Mouse (Mus musculus): ENCODE data around the gene Rilp. TPM values are rescaled to one million over a fixed set of nuclear protein-coding genes. Genes with fewer than 3 reads are reported as not detected.

Rilp gene
- polyA plus RNA-seq, 2 experiments = 1.6 to 2.0 TPM

DNA sequence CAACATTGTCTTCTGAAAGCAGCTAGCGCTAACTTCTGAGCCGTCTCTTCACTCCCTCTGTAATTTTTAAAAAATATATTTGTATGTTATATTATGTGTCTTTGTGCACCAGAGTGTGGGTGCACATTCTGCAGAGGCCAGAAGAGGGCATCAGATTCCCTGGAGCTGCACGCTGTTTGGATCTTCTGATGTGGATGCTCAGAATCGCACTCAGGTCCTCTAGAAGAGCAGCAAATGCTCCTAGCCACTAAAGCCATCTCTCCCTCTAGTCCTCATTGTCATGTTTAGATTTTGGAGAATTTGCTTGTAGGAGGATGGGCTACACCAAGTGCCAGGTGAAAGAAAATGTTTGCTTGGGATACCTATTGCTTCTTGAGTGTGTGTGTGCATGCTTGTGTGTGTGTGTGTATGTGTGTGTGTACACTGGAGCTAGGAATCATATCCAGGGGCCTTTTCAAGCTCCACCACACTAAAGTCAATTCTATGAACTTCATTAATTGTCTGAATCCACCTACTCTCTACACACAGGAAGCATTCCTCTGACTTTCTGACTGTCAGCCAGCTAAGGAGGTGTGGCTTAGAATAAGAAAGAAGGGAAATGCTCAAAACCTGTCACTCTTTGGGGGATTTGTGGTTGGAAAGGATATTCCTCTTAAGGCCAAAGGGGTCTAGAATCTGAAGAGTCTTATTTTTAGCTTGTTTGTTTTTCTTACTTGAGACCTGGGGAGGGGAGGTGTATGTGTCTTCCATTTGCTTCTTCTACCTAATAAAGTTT, 43.0 kb upstream of the Rilp start:
- H3K4me1 ChIP-seq (replicated peaks; ENCODE audit: control insufficient read depth in 2 of 2, insufficient read depth in 2 of 2, low read length in 1 of 2) = peaks cover 31 to 35% of the 10 kb centered on the region in 2 experiments
- H3K27me3 ChIP-seq (ENCODE audit: control insufficient read depth, insufficient read depth, low read length) = no peaks in the 10 kb centered on the region
- peaks cover 27% of the 10 kb centered on the region for H3K36me3 ChIP-seq (replicated peaks; ENCODE audit: control insufficient read depth, insufficient read depth, low read depth)
- TF ChIP-seq CTCF (IDR thresholded peaks at IDR 0.05; ENCODE audit: low read depth) = peak; percentile 56
- no peak for TF ChIP-seq EP300 (IDR thresholded peaks at IDR 0.05; ENCODE audit: low read depth)
- DNase-seq (ENCODE audit: low read depth in 3 of 3, low spot score in 3 of 3) (no peak), ATAC-seq (ENCODE audit: insufficient read depth) (no peak)
- H3K9ac ChIP-seq (replicated peaks) = peak overlapping the region; percentile 62; the same call in 1 of the 2 replicates
- WGBS (ENCODE audit: insufficient replicate concordance) = 97% methylated on average over 4 of the region's 4 CpGs
- H3K4me2 ChIP-seq (ENCODE audit: low read depth) = peak overlapping the region; percentile 83
- peak overlapping the region; percentile 46 for H3K27ac ChIP-seq
- no peak overlapping the region; a peak in 1 of 4 replicates for H3K4me3 ChIP-seq (ENCODE audit: insufficient read depth in 1 of 2, low read depth in 2 of 2, low read length in 2 of 2)
- H3K9me3 ChIP-seq (ENCODE audit: control insufficient read depth, low read length) = no peaks in the 10 kb centered on the region

DNA sequence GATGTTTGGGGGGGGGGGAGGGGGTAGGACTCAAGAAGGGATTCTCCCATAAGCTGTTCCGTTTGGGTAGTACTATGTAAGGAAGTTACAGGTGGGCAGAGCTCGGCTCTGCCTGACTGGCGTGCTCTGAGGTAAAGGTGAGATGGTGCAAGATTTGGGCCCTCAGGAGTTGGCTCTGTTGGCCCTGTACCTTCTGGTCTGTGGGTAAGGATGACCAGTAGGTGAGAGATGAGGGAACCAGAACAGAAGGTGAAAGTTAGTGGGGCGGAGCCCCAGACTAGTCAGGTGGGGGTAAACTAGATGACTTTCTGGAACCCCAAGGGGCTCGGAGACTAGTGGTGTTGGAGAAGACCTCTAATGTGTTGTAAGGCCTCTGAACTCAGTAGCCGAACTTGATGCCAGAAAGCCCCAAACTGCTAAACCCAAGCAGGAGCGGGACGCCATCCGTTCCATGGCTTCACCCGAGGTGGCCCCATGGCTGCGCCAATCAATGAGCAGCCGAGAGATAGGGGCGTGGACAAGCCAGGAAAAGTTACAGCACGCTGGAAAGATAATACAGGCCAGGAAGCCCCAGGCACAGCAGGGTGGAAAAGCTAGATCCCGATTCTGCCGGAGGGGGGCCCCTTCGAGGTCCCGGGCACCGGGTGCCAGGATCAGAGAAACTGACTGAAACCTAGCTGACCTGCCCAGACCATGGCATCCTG, 42.2 kb upstream of the Rilp start:
- peaks cover 27% of the 10 kb centered on the region for H3K36me3 ChIP-seq (replicated peaks; ENCODE audit: control insufficient read depth, insufficient read depth, low read depth)
- H3K9ac ChIP-seq (replicated peaks) = peak overlapping the region; percentile 62
- H3K27ac ChIP-seq = peak overlapping the region; percentile 46
- TF ChIP-seq CTCF (IDR thresholded peaks at IDR 0.05; ENCODE audit: low read depth) (no peak; the same call in 1 of the 2 replicates), EP300 (IDR thresholded peaks at IDR 0.05; ENCODE audit: low read depth) (no peak)
- peak overlapping the region; percentile 50 to 56 for H3K4me3 ChIP-seq (ENCODE audit: insufficient read depth in 1 of 2, low read depth in 2 of 2, low read length in 2 of 2)
- 16% methylated on average over 19 of the region's 19 CpGs for WGBS (ENCODE audit: insufficient replicate concordance)
- peak; percentile 72 for ATAC-seq (ENCODE audit: insufficient read depth)
- peak in 1 of 3 experiments; percentile 72 for DNase-seq (ENCODE audit: low read depth in 3 of 3, low spot score in 3 of 3)
- H3K9me3 ChIP-seq (ENCODE audit: control insufficient read depth, low read length) = no peaks in the 10 kb centered on the region
- peaks cover 33 to 38% of the 10 kb centered on the region in 2 experiments for H3K4me1 ChIP-seq (replicated peaks; ENCODE audit: control insufficient read depth in 2 of 2, insufficient read depth in 2 of 2, low read length in 1 of 2)
- H3K4me2 ChIP-seq (ENCODE audit: low read depth) = peak overlapping the region; percentile 83
- no peaks in the 10 kb centered on the region for H3K27me3 ChIP-seq (ENCODE audit: control insufficient read depth, insufficient read depth, low read length)

DNA sequence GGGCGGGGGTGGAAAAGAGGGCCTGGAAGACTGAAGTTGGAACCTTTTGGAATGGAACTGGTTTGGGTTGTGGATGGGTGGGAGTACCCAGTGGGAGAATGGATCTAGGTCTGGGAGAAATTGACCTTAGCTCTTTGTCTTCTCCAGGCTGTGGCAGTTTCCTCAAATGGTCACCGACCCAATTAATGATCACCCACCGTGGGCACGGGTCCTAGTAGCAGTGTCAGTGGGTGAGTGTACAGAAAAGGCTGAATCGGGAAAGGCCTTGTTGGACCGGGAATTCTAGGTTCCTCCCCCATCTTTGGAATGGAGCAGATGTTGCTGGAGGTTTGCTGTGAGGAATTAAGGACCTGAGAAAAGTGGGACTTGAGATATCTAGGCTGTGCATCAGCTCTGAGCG, 41.5 kb upstream of the Rilp start:
- Histone ChIP-seq H3K4me1 (replicated peaks; ENCODE audit: control insufficient read depth in 2 of 2, insufficient read depth in 2 of 2, low read length in 1 of 2) (peaks cover 33 to 40% of the 10 kb centered on the region in 2 experiments), H3K9ac (replicated peaks) (peak overlapping the region; percentile 62), H3K36me3 (replicated peaks; ENCODE audit: control insufficient read depth, insufficient read depth, low read depth) (peaks cover 26% of the 10 kb centered on the region), H3K9me3 (ENCODE audit: control insufficient read depth, low read length) (no peaks in the 10 kb centered on the region), H3K27me3 (ENCODE audit: control insufficient read depth, insufficient read depth, low read length) (no peaks in the 10 kb centered on the region), H3K4me2 (ENCODE audit: low read depth) (peak overlapping the region; percentile 83), H3K27ac (no peak overlapping the region), H3K4me3 (ENCODE audit: insufficient read depth in 1 of 2, low read depth in 2 of 2, low read length in 2 of 2) (peak overlapping the region; percentile 50 to 56)
- WGBS (ENCODE audit: insufficient replicate concordance) = 50% methylated on average over 7 of the region's 7 CpGs
- DNase-seq (ENCODE audit: low read depth in 3 of 3, low spot score in 3 of 3) (no peak), ATAC-seq (ENCODE audit: insufficient read depth) (no peak)
- TF ChIP-seq EP300 (IDR thresholded peaks at IDR 0.05; ENCODE audit: low read depth) = no peak
- no peak for TF ChIP-seq CTCF (IDR thresholded peaks at IDR 0.05; ENCODE audit: low read depth)

DNA sequence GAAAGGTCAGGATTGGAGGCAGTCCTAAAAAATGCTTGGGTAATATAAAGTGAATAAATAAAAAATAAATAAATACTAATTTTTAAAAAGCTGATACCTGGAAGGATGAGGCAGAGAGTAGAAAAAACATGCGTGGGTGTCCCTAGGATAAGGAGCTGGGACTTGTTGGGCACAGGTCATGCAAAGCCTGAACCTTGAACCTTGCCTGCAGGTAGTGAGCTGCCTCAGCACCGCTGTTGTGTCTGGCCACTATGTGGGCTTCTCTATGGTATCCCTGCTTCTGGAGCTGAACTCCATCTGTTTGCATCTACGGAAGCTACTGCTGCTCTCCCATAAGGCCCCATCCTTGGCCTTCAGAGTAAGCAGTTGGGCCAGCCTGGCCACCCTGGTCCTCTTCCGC, 40.6 kb upstream of the Rilp start:
- H3K9ac ChIP-seq (replicated peaks) = no peak overlapping the region
- DNase-seq (ENCODE audit: low read depth in 3 of 3, low spot score in 3 of 3) (no peak), ATAC-seq (ENCODE audit: insufficient read depth) (no peak)
- 82% methylated on average over 4 of the region's 4 CpGs for WGBS (ENCODE audit: insufficient replicate concordance)
- peaks cover 30 to 34% of the 10 kb centered on the region in 2 experiments for H3K4me1 ChIP-seq (replicated peaks; ENCODE audit: control insufficient read depth in 2 of 2, insufficient read depth in 2 of 2, low read length in 1 of 2)
- H3K36me3 ChIP-seq (replicated peaks; ENCODE audit: control insufficient read depth, insufficient read depth, low read depth) = peaks cover 22% of the 10 kb centered on the region
- H3K9me3 ChIP-seq (ENCODE audit: control insufficient read depth, low read length) = no peaks in the 10 kb centered on the region
- no peaks in the 10 kb centered on the region for H3K27me3 ChIP-seq (ENCODE audit: control insufficient read depth, insufficient read depth, low read length)
- no peak overlapping the region for H3K4me2 ChIP-seq (ENCODE audit: low read depth)
- no peak overlapping the region for H3K4me3 ChIP-seq (ENCODE audit: insufficient read depth in 1 of 2, low read depth in 2 of 2, low read length in 2 of 2)
- TF ChIP-seq CTCF (IDR thresholded peaks at IDR 0.05; ENCODE audit: low read depth) (no peak), EP300 (IDR thresholded peaks at IDR 0.05; ENCODE audit: low read depth) (no peak)
- H3K27ac ChIP-seq = no peak overlapping the region

DNA sequence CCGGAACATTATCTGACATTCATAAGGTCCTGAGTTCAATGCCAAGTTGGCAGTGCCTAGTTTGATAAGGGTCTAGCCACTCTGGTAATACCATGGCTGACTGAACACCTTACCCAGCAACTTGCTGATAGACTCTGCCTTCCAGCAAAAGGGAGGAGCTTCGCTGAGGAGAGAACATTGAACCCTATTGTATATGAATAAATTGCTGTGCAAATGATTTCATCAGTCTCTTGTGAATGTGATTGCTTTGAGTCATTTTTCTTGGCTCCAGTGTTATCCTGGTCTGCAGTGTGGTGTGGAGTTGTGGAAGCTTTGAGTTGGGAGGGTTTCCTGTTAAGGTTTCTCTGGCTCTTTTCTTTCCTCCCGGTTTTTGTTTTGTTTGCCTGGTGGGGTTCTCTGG, 39.2 kb upstream of the Rilp start:
- Histone ChIP-seq H3K4me2 (ENCODE audit: low read depth) (no peak overlapping the region), H3K27me3 (ENCODE audit: control insufficient read depth, insufficient read depth, low read length) (no peaks in the 10 kb centered on the region), H3K4me1 (replicated peaks; ENCODE audit: control insufficient read depth in 2 of 2, insufficient read depth in 2 of 2, low read length in 1 of 2) (peaks cover 30 to 34% of the 10 kb centered on the region in 2 experiments), H3K9ac (replicated peaks) (no peak overlapping the region), H3K9me3 (ENCODE audit: control insufficient read depth, low read length) (no peaks in the 10 kb centered on the region), H3K4me3 (ENCODE audit: insufficient read depth in 1 of 2, low read depth in 2 of 2, low read length in 2 of 2) (no peak overlapping the region), H3K36me3 (replicated peaks; ENCODE audit: control insufficient read depth, insufficient read depth, low read depth) (peaks cover 7% of the 10 kb centered on the region), H3K27ac (no peak overlapping the region)
- WGBS (ENCODE audit: insufficient replicate concordance) = 66% methylated on average over 3 of the region's 3 CpGs
- ATAC-seq (ENCODE audit: insufficient read depth) (no peak), DNase-seq (ENCODE audit: low read depth in 3 of 3, low spot score in 3 of 3) (no peak)
- TF ChIP-seq EP300 (IDR thresholded peaks at IDR 0.05; ENCODE audit: low read depth) (no peak), CTCF (IDR thresholded peaks at IDR 0.05; ENCODE audit: low read depth) (no peak)

Data from liver, embryonic 14.5 days (tissue).